Mouse (Mus musculus): Measurements from ENCODE around the gene Svop.

GRCm38 (mm10) chr5:114072262-114072661, 19.1 kb downstream of the Svop start:
- TF ChIP-seq CTCF (IDR thresholded peaks at IDR 0.05 in 2 of 3, conservative IDR thresholded peaks at IDR 0.05 in 1 of 3; ENCODE audit: control insufficient read depth in 1 of 3, insufficient read depth in 1 of 3, low read depth in 2 of 3, low read length in 3 of 3, poor library complexity in 1 of 3, severe bottlenecking in 1 of 3), result no peak
- TF ChIP-seq USF2 (IDR thresholded peaks at IDR 0.05; ENCODE audit: borderline replicate concordance in 1 of 2, insufficient read depth in 1 of 2, low read depth in 1 of 2, low read length in 2 of 2), result no peak
- no peak for TF ChIP-seq POLR2A (IDR thresholded peaks at IDR 0.05; ENCODE audit: control insufficient read depth in 1 of 2, insufficient read depth in 1 of 2, low read depth in 1 of 2, low read length in 2 of 2, poor library complexity in 1 of 2)
- TF ChIP-seq POLR2AphosphoS2 (IDR thresholded peaks at IDR 0.05; ENCODE audit: low read length), result no peak
- no peak for TF ChIP-seq POLR2AphosphoS5 (IDR thresholded peaks at IDR 0.05; ENCODE audit: borderline replicate concordance, low read depth, low read length)
- no peak for TF ChIP-seq KAT2A (conservative IDR thresholded peaks at IDR 0.05; ENCODE audit: low read depth, low read length)
